Mouse (Mus musculus) midbrain, embryonic 13.5 days (tissue): ENCODE data around the gene Trmo. TPM values are rescaled to one million over a fixed set of nuclear protein-coding genes. Genes with fewer than 3 reads are reported as not detected.

ENCODE experiments used
- ATAC-seq: fragments of 200-750 bp; cut with Nextera tagmentation; 2 replicates; pipeline ENCODE4 v1.8.0; 2017; ENCODE audit warnings: mild to moderate bottlenecking, moderate TSS enrichment, moderate library complexity
- H3K27ac ChIP-seq: fragments of 300-500 bp; sonication (generic); 2 replicates; pipeline ENCODE4 v1.5.1; 2015; ENCODE audit warnings: inconsistent platforms, mild to moderate bottlenecking, moderate library complexity
- H3K27me3 ChIP-seq: fragments of 300-500 bp; sonication (generic); 2 replicates; pipeline ENCODE4 v1.6.1; 2015; ENCODE audit warnings: mild to moderate bottlenecking, inconsistent platforms
- H3K36me3 ChIP-seq: fragments of 300-500 bp; sonication (generic); 2 replicates; pipeline ENCODE4 v1.6.1; 2015; ENCODE audit warnings: mild to moderate bottlenecking, inconsistent platforms
- H3K4me1 ChIP-seq: fragments of 300-500 bp; sonication (generic); replicated peaks from 2 replicates; pipeline ENCODE4 v1.6.1; 2015; ENCODE audit warnings: inconsistent platforms
- H3K4me2 ChIP-seq: fragments of 300-500 bp; sonication (generic); replicated peaks from 2 replicates; pipeline ENCODE4 v1.6.1; 2015; ENCODE audit warnings: moderate library complexity, mild to moderate bottlenecking, inconsistent platforms
- H3K4me3 ChIP-seq: fragments of 300-500 bp; sonication (generic); replicated peaks from 2 replicates; pipeline ENCODE4 v1.5.1; 2015; ENCODE audit warnings: mild to moderate bottlenecking, inconsistent platforms
- H3K9ac ChIP-seq: fragments of 300-500 bp; sonication (generic); replicated peaks from 2 replicates; pipeline ENCODE4 v1.6.1; 2015; ENCODE audit warnings: mild to moderate bottlenecking, inconsistent platforms
- H3K9me3 ChIP-seq: fragments of 300-500 bp; sonication (generic); 2 replicates; pipeline ENCODE4 v1.6.1; 2016; ENCODE audit warnings: mild to moderate bottlenecking, inconsistent platforms
- WGBS: fragments of 180-500 bp; shearing (Covaris S2); methylation state at CpG from one replicate; pipeline ENCODE4 v1.1.7; 2015; 5-methylcytosine and 5-hydroxymethylcytosine counted together
- polyA plus RNA-seq: library from polyadenylated mRNA; unstranded; fragments of >200 nt; fragmentation: Nextera tagmentation; extraction: Ambion mirVana; gene quantifications from 2 replicates; pipeline ENCODE4 v1.2.1, GENCODE M21; 2015

The Trmo gene
- 7.8 and 9.2 TPM in 2 replicates for polyA plus RNA-seq

DNA sequence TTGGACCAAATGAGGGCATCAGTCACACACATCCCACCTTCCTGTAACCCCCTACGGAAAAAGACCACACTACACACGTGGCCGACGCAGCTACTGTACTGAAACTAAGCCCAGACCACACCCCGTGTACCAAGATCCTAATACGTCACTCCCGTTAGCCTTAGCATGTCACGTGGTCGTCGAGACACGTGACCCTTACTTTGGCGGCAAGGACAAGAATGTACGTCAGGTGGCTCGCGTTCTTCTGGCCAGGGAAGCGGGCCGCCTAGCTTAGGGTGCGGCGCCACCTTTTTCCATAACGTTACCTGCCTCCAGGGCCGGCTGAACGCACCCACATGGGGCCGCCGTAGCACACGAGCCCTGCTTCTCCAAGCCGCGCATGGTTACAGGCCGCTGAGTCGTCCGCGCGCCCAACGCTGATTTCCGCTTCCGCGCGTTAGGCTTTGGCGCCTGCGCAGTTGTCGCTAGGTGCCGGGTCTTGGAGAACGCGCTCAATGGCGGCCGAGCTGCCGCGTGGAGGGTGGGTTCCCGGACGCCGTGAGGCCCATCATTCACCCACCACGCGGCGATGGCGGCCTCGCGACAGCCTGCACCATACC is at the start of gene Trmo:
Trmo (minus strand) TSS at position 425 of the 599 bp plus-strand sequence.
- Histone ChIP-seq H3K36me3 (peaks cover 16% of the 10 kb centered on the region), H3K4me2 (peak within 1 kb of the TSS; percentile 58), H3K27ac (peak within 1 kb of the TSS; percentile 86), H3K9ac (peak within 1 kb of the TSS; percentile 67), H3K4me1 (peaks cover 3% of the 10 kb centered on the region), H3K27me3 (0 out of 2 replicates have a peak, but pooled peaks cover 3% of the 10 kb centered on the region), H3K4me3 (peak within 1 kb of the TSS; percentile 52), H3K9me3 (no peaks in the 10 kb centered on the region)
- peak; percentile 97 for ATAC-seq
- under 1% methylated on average over 56 of the region's 56 CpGs for WGBS

DNA sequence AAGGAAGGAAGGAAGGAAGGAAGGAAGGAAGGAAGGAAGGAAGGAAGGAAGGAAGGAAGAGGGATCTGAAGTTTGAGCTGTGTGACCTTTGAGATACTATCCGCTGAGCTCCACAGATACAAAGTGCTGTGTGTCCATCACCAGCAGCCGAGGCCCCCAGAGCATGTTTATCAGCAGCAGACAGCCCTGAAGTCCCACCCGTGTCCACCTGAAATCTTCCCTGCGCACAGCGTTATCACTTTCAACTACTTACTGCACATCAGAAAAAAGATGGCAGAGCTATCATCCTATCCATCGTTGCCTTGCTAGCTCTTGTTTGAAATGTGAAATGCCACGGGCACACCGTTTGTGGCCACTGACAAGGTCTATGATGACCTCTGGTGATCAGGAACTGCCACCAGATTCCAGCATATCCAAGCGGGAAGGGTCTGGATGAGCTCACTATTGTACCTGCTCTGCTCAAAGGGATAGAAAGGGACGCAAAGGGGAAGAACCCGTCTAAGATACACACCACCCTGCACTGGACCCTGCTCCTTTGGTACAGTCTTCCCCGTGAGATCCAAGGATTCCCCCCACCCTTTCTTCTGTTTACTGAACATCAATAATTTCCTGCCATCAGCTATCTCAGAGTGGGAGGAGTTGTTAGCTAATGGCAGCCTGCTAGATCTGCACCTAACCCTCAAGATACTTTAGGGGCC is 43.3 kb upstream of the Trmo start:
- H3K9me3 ChIP-seq: no peaks in the 10 kb centered on the region
- no peak overlapping the region for H3K9ac ChIP-seq
- ATAC-seq: no peak
- H3K4me2 ChIP-seq: no peak overlapping the region
- 92% methylated on average over 12 of the region's 12 CpGs for WGBS
- H3K4me3 ChIP-seq: no peak overlapping the region
- no peaks in the 10 kb centered on the region for H3K27me3 ChIP-seq
- H3K4me1 ChIP-seq: peaks cover 9% of the 10 kb centered on the region
- no peak overlapping the region for H3K27ac ChIP-seq
- no peaks in the 10 kb centered on the region for H3K36me3 ChIP-seq

DNA sequence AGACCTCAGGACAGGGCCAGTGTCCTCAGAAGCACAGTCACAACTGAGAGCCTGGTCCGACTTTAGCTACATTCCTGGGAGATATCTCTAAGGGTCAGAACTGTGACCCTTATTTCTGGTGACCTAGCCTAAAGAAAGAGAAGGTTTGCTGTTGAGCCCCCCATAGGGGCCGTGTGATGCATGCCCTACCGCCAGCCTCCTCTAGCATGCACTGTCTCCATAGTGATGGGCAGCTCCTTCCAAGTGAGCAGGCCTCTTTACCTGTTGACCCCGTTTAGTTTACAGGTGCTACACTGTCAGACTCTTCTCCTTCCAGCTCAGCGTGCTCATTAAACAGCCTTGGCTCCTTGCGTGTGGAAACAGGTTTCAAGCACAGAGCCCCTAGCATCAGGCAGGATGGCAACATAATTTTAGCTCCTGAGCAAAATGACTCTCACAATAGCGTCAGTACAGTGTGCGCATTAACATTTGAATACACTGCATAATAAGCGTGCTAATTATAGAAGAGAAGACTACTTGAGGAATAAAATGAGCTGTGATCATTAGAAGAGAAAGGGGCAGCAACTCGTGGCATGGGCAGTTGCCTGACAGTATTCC is 39.8 kb upstream of the Trmo start:
- no peaks in the 10 kb centered on the region for H3K9me3 ChIP-seq
- no peaks in the 10 kb centered on the region for H3K27me3 ChIP-seq
- H3K4me1 ChIP-seq: peaks cover 9% of the 10 kb centered on the region
- H3K4me3 ChIP-seq: no peak overlapping the region
- H3K27ac ChIP-seq: no peak overlapping the region
- ATAC-seq: peak; percentile 34; the same call in 1 of the 2 replicates
- H3K9ac ChIP-seq: no peak overlapping the region
- no peaks in the 10 kb centered on the region for H3K36me3 ChIP-seq
- no peak overlapping the region for H3K4me2 ChIP-seq
- 43% methylated on average over 10 of the region's 10 CpGs for WGBS

DNA sequence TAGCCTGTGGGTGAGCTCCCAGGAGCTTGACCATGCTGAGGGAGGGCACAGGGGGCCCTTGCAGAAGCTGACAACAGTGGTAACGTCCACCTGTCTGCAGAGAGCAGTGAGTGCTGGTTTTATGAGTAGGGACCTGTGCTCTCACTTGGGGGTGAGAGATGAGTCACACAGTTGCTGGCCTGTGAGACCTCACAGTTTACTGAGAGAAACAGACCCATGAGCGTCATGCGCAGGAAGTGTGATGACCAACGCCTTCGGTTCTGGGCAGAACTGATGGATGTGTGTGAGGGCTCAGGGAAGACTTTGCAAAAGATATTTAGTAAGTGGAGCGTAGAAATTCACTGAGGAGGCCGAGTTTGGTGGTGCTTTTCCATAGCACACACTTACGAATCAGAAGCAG is 33.4 kb upstream of the Trmo start:
- Histone ChIP-seq H3K9ac (no peak overlapping the region), H3K4me1 (no peaks in the 10 kb centered on the region), H3K36me3 (no peaks in the 10 kb centered on the region), H3K4me2 (no peak overlapping the region), H3K4me3 (no peak overlapping the region), H3K9me3 (no peaks in the 10 kb centered on the region), H3K27ac (no peak overlapping the region), H3K27me3 (no peaks in the 10 kb centered on the region)
- no peak for ATAC-seq
- 82% methylated on average over 8 of the region's 8 CpGs for WGBS

DNA sequence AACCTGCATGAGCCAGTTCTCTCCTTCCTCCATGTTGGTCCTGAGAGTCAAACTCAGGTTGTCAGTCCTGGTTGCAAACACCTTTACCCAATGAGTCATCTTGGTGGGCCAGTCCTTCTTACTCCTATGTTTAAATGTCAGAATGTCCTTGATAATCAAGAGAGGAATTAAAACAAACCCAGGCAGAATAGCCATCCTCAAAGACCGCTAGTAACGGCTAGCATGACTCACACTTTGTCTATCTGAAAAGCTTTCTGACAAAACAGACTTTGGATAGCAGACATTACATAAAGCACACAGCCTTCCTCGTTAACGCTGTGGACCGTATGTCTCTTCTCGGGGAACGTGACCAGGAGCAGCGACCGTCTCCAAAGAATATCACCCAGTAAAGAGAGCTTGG is 29.6 kb upstream of the Trmo start:
- Histone ChIP-seq H3K27me3 (no peaks in the 10 kb centered on the region), H3K4me2 (no peak overlapping the region), H3K9ac (no peak overlapping the region), H3K4me1 (no peaks in the 10 kb centered on the region), H3K9me3 (no peaks in the 10 kb centered on the region), H3K36me3 (no peaks in the 10 kb centered on the region), H3K27ac (no peak overlapping the region), H3K4me3 (no peak overlapping the region)
- 88% methylated on average over 9 of the region's 9 CpGs for WGBS
- ATAC-seq: no peak

DNA sequence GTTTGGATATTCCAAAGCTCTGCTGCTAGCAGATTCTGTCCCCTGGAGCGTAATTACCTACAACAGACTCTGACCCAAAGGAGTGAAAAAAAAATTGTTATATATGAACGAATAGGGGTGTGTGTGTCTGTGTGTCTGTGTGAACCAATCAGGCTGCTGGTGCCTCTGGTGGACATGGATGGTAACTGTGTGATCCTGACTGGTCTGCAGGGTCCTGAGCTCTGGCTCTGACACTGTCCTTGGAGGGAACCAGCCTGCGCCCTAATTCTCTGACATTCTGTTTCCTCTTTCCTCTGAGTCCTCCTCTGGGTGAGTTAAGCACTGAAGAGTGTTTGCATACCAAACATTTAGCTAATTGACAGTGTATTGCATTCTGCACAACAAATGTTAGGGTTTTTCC is 28.3 kb upstream of the Trmo start:
- Histone ChIP-seq H3K27me3 (no peaks in the 10 kb centered on the region), H3K4me1 (no peaks in the 10 kb centered on the region), H3K27ac (no peak overlapping the region), H3K9ac (no peak overlapping the region), H3K9me3 (no peaks in the 10 kb centered on the region), H3K4me3 (no peak overlapping the region), H3K36me3 (no peaks in the 10 kb centered on the region), H3K4me2 (no peak overlapping the region)
- WGBS: 72% methylated on average over 3 of the region's 3 CpGs
- no peak for ATAC-seq

DNA sequence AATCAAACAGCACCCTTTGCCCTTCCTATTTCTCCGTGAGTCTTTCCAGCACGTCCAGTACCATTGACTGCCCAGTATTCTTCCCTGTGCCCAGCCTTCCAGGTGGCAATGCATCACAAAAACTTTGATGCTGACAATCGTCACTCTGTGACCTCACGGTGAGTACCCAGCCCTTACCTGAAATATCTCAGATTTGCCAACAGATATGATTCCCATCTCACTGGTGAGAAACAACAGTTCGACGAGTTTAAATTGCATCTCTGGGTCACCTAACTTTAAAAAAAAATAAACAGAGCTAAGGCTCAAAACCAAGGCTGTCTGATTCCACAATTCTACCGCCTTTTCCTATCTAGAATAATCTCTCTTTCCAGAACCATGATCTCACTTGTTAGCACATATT is 24.2 kb upstream of the Trmo start, which contains the start of gene Hemgn:
Hemgn (minus strand) TSS at position 101 of the 400 bp plus-strand sequence.
- H3K4me2 ChIP-seq: no peak within 1 kb of the TSS
- H3K9ac ChIP-seq: no peak within 1 kb of the TSS
- 84% methylated on average over 7 of the region's 7 CpGs for WGBS
- H3K4me3 ChIP-seq: no peak within 1 kb of the TSS
- no peak within 1 kb of the TSS for H3K27ac ChIP-seq
- no peak for ATAC-seq
- H3K36me3 ChIP-seq: no peaks in the 10 kb centered on the region
- no peaks in the 10 kb centered on the region for H3K27me3 ChIP-seq
- no peaks in the 10 kb centered on the region for H3K9me3 ChIP-seq
- H3K4me1 ChIP-seq: no peaks in the 10 kb centered on the region

DNA sequence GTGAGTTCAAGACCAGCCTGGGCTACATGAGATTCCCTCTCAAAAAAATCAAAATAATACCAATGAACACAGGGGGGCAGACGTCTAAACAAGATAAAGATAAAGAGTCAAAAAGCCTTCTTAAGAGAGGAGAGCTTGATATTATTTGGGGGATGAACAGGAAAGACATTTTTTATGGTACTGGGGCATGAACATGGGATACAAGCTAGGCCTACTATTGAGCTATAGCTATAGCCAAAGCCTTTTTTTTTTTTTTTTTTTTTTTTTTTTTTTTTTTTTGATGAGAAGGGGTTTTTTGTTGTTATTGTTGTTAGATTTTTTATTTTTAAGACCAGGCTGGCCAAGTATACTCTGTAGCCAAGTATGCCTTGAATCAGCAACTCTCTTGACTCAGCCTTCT is 22.9 kb upstream of the Trmo start:
- 62% methylated on average over 1 of the region's 1 CpGs for WGBS
- Histone ChIP-seq H3K27me3 (no peaks in the 10 kb centered on the region), H3K27ac (no peak overlapping the region)

DNA sequence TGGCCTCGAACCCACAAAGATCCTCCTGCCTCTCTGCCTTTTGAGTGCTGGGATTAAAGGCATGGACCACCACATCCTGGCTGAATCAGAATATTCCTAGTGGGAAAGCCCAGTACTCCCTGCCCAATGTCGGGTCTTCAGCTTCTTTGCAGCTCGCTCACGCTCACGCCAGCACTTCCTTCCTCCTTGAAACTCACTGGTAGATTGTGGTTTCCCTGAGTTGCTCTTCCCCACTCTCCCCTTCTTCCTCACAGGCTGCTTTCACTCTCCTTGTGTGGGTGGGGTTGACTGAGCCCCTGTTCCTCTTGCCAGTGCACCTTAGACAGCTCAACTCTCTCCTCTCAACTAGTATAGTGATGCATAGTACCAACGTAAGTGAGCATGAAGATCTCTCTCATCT is 22.3 kb upstream of the Trmo start:
- no peak for ATAC-seq
- Histone ChIP-seq H3K9me3 (no peaks in the 10 kb centered on the region), H3K4me2 (no peak overlapping the region), H3K4me1 (no peaks in the 10 kb centered on the region), H3K36me3 (no peaks in the 10 kb centered on the region), H3K9ac (no peak overlapping the region), H3K27me3 (no peaks in the 10 kb centered on the region), H3K4me3 (no peak overlapping the region), H3K27ac (no peak overlapping the region)
- WGBS: 89% methylated on average over 6 of the region's 6 CpGs

More for the DNA sequence above, 22.9 kb upstream of the Trmo start:
- Histone ChIP-seq H3K4me1 (no peaks in the 10 kb centered on the region), H3K9me3 (no peaks in the 10 kb centered on the region), H3K36me3 (no peaks in the 10 kb centered on the region), H3K9ac (no peak overlapping the region), H3K4me3 (no peak overlapping the region), H3K4me2 (no peak overlapping the region)
- ATAC-seq: no peak

DNA sequence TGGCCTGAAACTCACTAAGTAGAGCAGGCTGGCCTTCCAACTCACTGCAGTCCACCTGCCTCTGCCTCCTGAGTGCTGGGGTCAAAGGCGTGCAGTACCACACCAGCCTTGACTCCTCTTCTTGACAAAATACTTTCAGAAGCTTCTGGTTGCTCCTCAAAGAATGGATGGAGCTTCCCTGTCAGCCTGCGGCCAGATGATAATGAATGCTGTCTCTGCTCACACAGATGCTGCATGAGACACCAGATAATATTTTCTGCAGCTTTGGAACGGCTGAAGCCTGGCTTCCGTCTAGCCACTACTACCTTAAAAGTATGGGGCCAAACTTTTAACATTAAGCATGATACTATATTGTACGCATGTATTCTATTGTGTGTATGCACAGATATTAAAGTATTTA is 21.4 kb upstream of the Trmo start:
- no peaks in the 10 kb centered on the region for H3K27me3 ChIP-seq
- no peaks in the 10 kb centered on the region for H3K4me1 ChIP-seq
- WGBS: 95% methylated on average over 5 of the region's 5 CpGs
- H3K27ac ChIP-seq: no peak overlapping the region
- H3K9ac ChIP-seq: no peak overlapping the region
- H3K4me2 ChIP-seq: no peak overlapping the region
- H3K9me3 ChIP-seq: no peaks in the 10 kb centered on the region
- H3K4me3 ChIP-seq: no peak overlapping the region
- ATAC-seq: no peak
- H3K36me3 ChIP-seq: no peaks in the 10 kb centered on the region

DNA sequence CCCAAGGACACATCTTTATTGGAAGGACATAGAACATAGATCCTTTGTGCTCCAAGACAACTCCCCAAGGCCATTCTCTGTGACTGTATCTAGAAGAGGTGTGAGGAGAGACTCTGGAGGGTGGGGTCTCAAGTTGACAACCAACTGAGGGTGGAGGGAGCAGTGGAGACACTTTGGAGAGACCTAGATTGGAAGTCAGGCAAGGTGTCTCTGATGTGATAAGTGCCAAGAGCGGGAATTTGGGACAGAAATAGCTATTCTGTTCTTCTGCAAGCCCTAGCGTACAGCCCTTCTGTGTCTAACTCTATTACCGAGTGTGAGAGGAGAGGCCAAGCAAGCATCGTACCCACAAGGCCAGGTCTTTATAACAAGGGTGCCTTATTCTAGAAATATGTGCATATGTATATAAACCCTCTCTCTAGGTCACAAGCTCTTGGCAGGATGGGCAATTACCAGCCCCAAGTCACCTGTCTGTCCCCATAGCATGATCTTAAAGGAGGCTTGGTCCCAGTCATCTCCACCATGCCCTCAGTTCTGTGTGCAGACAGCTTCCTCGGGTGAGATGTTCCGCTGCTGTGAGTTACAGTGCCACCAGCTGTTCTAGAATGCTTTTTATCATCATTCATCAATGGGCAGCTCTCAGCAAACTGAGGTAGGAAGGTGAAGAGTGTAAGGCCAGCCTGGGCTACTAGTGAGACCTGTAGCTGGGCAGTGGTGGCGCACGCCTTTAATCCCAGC is 17.9 kb upstream of the Trmo start:
- Histone ChIP-seq H3K27me3 (no peaks in the 10 kb centered on the region), H3K27ac (no peak overlapping the region), H3K4me1 (no peaks in the 10 kb centered on the region), H3K9ac (no peak overlapping the region), H3K4me2 (no peak overlapping the region), H3K4me3 (no peak overlapping the region), H3K36me3 (no peaks in the 10 kb centered on the region), H3K9me3 (no peaks in the 10 kb centered on the region)
- 94% methylated on average over 8 of the region's 8 CpGs for WGBS
- ATAC-seq: no peak
